Mouse (Mus musculus) CD4-positive naive resting alpha-beta T cell, adult 76 days (primary cell): Measurements from ENCODE around the gene Dlg1. TPM values are rescaled to one million over a fixed set of nuclear protein-coding genes. Genes with fewer than 3 reads are reported as not detected.

ENCODE experiments used
- total RNA-seq: library from RNA; stranded (reverse); gene quantifications from one replicate; pipeline ENCODE4 v1.2.4, GENCODE M21; 2023

Gene Dlg1
- total RNA-seq: 83.0 TPM

GRCm38 (mm10) chr16:31663379-31664286, at the start of gene Dlg1:
Gene Dlg1 (plus strand): TSS chr16:31663443.

GRCm38 (mm10) chr16:31878573-31879257, 215.5 kb downstream of the Dlg1 start, which contains the start of gene Meltf:
Gene Meltf (plus strand): TSS chr16:31878810.

Other genes starting within 250 kb of the Dlg1 start
- gene Bdh1, start 241.2 kb upstream of the Dlg1 start, total RNA-seq: 35.8 TPM
- gene Meltf, start 215.4 kb downstream of the Dlg1 start, total RNA-seq: not detected